Mouse (Mus musculus): Measurements from ENCODE around the gene Ffar1.
"Not testable (repeated sequence)": the region's sequence is repeated elsewhere in the genome, so short reads cannot be mapped to it uniquely, and the experiment has no call there.

The Ffar1 gene

GRCm38 (mm10) chr7:30847386-30847785, 14.0 kb downstream of the Ffar1 start:
- no peak for DNase-seq

DNA sequence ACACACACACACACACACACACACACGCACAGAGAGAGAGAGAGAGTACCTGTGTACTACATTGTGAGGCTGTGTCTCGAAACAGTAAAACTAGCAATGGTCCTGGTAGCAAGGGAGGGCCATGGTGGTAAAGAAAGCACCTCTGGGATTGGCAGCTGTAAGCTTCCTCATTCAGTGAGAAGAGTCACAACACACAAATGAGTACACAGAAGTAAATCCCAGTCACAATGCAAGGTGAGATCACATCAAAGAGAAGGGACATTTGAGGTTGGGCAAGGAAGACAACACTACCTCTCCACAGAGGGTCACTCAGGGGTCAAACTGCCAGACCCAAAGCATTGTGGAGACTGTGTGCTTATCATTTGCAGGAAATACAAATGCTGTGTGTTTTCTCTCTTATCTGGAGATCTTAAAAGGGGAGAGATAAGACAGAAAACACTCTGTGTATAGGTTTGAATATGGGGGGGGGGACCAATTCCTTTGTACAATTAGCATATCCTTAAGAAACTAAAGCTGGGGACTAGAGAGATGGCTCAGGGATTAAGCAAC, 14.8 kb downstream of the Ffar1 start:
- no peak for DNase-seq

DNA sequence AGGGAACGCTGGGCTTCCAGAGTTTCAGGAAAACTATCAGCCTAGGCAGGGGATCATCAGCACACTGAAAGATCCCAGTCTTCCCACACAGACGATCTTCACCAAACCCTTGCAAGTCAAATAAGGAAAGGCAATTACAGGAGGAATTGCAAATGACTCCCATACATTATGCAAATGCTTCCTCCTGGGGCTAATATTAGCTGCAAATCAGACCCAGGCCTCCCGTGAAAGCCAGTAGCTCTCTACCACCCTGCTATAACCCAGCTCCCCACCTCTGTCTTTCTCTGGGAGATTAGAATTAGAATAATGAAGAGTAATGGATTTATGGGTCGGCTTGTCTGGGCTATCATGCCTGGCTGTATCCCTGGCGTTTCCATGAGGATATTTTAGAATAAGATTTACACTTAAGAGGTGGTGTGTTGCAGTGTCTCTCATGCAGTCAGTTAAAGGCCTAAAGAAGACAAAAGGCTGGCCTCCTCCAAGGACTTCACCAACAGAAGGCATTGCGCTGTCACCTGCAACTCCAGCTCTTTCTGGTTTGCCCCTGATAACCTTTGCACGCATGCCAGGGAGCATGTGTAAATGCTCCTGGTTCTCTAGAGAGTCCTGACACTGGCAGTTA, 16.6 kb downstream of the Ffar1 start:
- no peak for DNase-seq

GRCm38 (mm10) chr7:30842092-30842491, 19.3 kb downstream of the Ffar1 start:
- DNase-seq, result no peak

DNA sequence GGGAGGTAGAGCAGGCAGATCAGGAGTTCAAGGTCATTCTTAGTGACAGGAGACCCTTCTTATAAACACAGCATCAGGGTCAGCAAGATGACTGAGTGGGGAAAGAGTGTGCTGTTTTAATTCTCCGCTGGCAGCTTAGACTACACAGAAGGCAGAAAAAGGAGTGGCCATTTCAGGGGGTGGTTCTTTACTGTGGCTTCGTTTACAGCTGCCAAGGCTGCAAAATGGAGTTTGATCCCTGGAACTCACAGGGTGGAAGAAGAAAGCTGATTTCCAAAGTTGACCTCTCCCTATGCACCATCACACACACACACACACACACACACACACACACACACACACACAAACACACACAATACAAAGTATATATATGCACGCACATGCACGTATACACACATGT, 20.0 kb downstream of the Ffar1 start:
- DNase-seq, result no peak

DNA sequence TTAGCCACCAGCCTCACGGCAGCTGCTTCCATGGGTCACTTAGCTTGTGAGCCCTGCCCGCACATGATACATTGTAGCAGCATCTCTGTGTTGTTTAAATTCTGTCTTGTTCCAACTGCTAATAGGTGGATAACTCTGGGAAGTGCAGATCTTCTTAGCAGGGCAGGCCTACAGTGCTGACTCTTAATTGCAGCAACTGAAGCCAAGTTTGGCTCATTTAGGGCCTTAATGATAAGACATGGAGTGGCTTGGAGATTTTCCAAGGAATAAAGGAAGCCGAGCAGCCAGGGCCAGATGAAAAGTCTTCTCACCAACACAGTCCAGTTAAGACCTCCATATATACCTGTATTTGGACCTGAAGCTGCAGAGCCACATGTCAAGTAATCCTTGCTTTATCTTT, 21.1 kb downstream of the Ffar1 start:
- no peak for DNase-seq

- no peak for DNase-seq
Measured at GRCm38 (mm10) chr7:30837277-30837676, 24.1 kb downstream of the Ffar1 start.

GRCm38 (mm10) chr7:30832684-30833083, 28.7 kb downstream of the Ffar1 start:
- not testable (repeated sequence) for DNase-seq

GRCm38 (mm10) chr7:30832261-30832660, 29.1 kb downstream of the Ffar1 start:
- DNase-seq, result no peak

DNA sequence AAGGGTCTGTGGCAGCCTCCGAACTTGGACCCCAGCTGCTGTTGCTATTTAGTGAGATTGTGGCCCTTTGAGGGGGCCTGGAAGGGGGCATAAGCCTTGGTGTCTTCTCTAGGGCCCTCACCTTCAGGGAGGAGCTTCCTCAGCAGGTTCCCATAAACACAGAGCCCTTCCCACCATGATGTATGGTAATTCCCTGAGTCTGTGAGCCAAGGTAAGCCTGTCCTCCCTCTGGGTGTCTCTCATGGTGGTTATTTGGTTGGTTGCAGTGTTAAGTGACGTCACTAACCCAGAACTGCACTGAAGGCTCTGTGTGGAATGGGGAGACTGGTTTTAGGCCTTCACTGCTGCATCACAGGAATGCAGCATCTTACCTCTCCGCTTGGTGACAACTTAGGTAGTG, 31.9 kb downstream of the Ffar1 start:
- DNase-seq, result no peak

GRCm38 (mm10) chr7:30828871-30829270, 32.5 kb downstream of the Ffar1 start:
- DNase-seq, result not testable (repeated sequence)

- DNase-seq, result no peak
Measured at GRCm38 (mm10) chr7:30826660-30827059, 34.7 kb downstream of the Ffar1 start.

DNA sequence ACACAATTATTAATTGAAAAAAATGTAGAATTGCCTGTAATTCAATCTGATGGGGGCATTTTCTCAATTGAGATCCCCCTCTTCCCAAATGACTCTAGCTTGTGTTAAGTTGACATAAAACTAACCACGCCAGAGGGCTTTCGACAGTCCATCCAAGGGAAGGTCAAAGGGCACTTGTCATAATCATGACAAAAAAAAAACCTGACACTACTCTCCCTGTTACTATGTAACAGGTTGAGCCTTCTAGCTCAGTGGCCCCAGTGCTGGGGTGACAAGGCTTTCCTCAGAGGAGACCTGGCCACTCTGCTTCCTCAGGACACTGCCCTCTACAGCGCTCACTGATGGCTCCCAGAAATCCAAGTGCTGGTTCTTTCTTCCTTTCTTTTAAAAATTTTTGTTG, 37.1 kb downstream of the Ffar1 start:
- no peak for DNase-seq

DNA sequence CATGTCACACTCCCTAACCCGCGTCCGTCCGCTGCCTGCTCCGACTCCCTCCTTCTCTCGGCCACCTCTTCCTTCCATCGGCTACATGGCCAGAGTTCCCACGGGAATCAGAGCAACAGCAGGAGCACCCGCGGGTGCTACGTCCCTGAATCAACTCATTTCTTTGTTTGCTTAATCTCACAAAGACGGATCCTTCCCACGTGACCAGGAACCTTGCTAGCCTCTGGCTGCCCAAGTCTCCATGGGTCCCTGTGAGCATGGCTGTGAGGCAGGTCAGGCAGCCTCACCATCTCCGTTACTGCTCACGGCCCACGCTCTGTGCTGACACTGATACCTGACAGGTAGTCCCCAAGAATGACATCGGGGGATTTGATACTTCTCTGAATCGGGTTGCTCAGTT, 37.7 kb downstream of the Ffar1 start, which contains the start of gene Ffar2:
Gene Ffar2, minus strand, starts transcription at position 101 of the 400 bp plus-strand sequence.
- DNase-seq, result no peak

DNA sequence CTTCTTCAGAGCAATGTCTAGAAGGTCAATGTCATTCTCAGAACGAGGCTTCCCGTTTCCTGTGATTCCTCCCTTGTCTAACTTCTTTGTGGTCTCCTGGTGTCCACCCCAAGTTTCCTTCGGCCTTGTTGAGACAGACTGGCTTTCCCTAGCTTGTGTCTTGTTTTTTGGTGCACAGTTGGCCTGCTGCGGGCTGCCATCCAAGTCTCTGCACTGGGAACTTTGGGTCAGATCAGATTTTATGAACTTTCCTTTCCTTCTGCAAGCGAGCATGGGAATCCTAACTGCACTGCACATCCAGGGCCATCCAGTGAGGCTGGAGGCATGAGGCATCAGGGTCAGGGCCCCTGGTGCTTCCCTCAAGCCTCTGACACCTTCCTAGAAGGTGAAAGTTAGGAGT, 39.8 kb downstream of the Ffar1 start:
- no peak for DNase-seq

GRCm38 (mm10) chr7:30820854-30821445, 40.4 kb downstream of the Ffar1 start:
- DNase-seq, result no peak

DNA sequence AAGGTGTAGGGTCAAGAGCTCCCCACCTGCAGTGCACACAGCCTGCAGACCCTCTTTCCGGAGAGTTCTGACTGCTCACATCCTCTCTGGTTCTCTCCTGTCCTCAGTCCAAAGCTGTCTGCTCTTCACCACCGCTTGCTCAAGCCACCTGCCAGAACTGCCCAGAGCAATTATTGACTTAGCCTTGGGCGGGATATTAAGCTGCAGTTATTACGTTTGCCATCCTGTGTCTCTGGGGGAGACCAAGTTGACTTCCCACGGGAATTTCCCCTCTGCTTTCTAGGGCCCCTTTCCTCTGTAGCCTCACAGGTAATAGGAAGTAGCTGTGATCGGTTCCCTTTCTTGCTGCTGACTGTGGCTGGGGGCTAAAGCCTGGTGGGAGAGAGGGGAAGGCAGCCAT, 41.2 kb downstream of the Ffar1 start:
- no peak for DNase-seq

DNA sequence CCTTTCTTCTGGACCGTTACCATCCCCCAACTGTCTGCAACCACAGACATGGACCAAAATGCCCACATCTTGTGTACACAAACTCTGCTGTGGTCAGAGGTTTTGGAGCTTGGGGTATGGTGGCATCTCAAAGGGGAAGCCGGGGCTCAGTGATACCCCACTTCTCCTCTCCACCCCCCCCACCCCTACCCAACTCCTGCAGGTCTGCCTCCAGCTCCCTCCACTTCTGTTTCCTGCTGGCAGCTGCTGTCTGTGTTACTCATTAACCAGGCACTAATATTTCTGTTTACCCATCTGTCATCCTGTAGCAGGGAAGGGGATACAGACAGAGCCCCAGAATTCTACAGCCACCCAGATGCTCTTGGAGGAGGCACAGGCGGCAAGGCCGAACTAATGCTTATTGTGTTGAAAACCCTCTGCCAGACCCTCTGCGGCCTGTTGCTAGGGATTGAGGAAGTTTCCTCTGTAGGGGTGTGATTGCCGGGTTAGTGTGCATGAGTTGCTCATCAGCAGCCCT, 49.0 kb downstream of the Ffar1 start:
- no peak for DNase-seq

GRCm38 (mm10) chr7:30811757-30812290, 49.5 kb downstream of the Ffar1 start:
- DNase-seq, result no peak

GRCm38 (mm10) chr7:30810319-30810718, 51.0 kb downstream of the Ffar1 start:
- DNase-seq, result no peak

Measured in lung, postnatal 10 days (tissue).